Mouse (Mus musculus) left cerebral cortex, postnatal 4 days (tissue): ENCODE measurements around the gene BC005561. TPM values are rescaled to one million over a fixed set of nuclear protein-coding genes. Genes with fewer than 3 reads are reported as not detected.
A peak's percentile ranks its signal among the peaks of the same experiment; 100 is the strongest.
"Not testable (repeated sequence)": the region's sequence is repeated elsewhere in the genome, so short reads cannot be mapped to it uniquely, and the experiment has no call there.

Source experiments
- DNase-seq: peaks from one replicate; pipeline ENCODE4 v3.0.0-alpha.2; 2022
- intact Hi-C: fragments of 180-260 bp; cut with DNase I; formaldehyde crosslinking; loops from one replicate; pipeline ENCODE4 v1.15.1; 2025
- total RNA-seq, 2 experiments: library from RNA; stranded (reverse); gene quantifications; 2 replicates each; pipeline ENCODE4 v1.2.3; 2021

Gene BC005561
- 10 to 100 TPM; 14.8 to 15.1 TPM for total RNA-seq

DNA sequence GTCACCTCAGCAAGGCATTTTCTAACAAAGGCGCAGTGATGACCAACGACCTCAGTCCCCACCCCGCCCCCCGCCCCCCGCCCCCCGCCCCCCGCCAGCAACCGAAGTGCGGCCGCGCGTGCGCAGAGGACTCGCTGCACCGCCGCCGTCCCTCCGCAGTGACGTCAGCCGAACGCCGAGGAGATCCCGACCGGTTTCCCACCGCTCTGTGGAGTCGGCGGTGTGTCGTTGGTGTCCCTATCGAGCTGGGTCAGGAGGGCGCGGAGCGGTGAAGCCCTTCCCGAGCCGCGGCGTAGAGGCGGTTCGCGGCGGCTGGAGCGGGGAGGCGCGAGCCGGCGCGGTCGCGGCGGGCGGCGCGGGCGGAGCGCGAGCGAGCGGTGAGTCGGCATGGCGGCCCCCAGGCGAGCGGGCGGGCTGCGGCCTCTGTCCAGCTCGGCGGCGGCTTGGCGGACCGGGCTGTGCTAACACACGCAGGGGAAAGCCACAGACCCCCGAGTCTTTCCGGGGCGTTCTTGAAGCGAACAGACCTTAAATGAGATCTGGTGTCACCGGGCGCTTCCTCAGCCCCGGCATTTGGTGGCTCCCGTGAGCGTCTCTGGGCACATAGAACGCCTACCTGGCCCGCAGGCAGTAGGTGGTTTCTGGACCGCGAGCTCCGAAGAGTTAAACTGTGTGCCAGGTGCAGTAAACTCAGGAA lies at the start of gene BC005561:
Gene BC005561, plus strand, starts transcription at position 158 of the 697 bp plus-strand sequence.
- intact Hi-C loops, result no loop called here

DNA sequence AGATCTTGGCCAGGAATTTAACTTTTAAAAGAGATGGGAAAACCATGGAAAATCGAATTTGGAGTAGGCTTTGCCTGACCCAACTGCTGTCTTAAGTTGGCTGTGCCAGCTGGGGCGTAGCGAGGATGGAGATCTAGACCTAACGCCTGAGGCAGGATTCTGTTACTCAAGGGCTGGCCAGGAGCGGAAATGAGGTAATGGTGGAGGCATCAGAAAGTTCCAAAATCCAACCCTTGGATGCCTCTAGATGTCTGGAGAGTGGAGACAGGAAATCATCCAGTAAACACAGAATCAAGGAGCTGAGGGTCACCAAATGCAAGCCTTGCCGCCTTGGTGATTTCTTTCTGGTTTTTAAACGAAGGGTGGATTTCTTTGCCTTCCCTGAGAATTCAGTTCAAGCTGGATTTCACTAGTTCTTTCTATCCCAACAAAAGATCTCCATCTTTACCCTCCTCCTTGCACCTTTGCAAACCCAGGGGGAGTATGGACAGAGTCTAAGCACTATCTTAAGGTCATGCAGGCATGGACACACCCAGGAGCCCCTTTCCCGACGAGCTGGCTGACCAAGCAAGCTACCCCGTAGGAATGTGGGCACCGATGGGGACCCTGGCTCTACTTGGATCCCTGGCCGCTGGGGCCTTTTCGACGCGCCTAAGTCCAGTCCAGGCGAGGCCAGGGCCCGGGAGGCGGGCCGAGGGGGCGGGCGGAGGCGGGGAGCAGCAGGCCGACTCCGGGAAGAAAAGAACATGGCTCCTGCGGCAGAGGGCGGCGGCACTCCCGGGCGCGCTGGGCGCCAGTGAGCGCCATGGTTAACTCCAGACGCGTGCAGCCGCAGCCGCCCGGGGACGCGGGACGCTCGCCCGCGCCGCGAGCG lies 49.1 kb upstream of the BC005561 start, which contains the start of gene Pkd2:
Gene Pkd2, plus strand, starts transcription at position 619 of the 874 bp plus-strand sequence.
- intact Hi-C loops, result no loop called here
- peak; percentile 77 for DNase-seq

More for the DNA sequence above, at the start of gene BC005561:
- peak; percentile 88 for DNase-seq

GRCm38 (mm10) chr5:104459706-104460455 lies 48.3 kb upstream of the BC005561 start:
- DNase-seq, result peak; percentile 61
- intact Hi-C loops, result no loop called here

DNA sequence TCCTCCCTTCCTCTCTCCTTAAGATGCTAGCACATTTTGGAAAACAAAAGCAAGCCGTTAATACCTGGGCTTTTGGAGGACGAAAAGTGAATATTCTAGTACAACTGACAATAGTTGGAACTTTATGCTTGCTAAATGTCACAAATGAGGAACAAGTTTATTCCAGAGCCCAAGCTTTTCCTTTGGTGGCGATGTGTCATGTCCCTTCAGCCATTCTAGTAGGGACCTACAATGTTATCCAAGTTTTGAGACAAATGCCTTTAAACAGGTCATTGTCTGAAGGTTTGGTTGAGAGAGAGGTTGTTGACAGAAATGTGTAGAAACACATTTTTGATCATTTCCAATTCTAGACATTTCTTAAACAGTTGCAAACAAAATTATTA lies 47.7 kb upstream of the BC005561 start:
- peak; percentile 16 for DNase-seq
- intact Hi-C loops, result no loop called here

DNA sequence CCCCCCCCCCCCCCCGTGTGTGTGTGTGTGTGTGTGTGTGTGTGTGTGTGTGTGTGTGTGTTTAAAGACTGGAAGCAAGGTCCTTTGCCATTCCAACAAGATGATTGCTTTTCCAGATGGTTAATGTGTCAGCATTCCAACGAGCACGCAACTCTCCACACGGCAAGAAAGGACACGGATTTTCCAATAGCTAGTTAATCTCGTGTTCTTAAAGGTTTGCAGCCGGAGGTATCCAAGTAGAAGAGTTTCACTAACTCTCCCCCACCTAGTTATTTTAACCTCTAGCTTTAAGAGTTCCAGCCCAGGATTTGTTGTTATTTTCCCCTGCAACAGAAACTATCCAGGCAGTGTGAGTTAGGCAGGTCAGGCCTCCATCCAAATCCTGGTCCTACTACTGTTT lies 47.3 kb upstream of the BC005561 start:
- DNase-seq, result no peak
- intact Hi-C loops, result no loop called here

DNA sequence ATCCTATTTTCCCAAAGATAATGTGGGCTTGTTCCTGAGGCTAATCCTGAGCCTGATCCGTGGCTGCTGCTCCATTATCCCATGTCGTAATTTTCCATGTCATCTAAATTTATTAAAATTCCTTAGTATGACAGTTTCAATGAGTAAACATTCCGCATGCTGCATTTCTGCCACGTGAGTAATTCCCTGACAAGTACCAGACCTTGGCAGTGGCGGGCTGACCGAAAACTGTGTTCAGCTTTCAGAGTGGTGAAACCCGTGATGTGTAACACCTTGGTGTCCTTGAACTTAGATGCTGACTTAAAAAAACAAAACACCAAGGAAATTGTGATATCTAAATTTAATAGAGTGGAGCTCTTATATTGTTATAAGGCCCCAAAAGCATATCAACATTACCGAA lies 42.9 kb upstream of the BC005561 start:
- no peak for DNase-seq
- intact Hi-C loops, result no loop called here

GRCm38 (mm10) chr5:104465731-104466130 lies 42.4 kb upstream of the BC005561 start:
- intact Hi-C loops, result no loop called here
- peak; percentile 49 for DNase-seq

DNA sequence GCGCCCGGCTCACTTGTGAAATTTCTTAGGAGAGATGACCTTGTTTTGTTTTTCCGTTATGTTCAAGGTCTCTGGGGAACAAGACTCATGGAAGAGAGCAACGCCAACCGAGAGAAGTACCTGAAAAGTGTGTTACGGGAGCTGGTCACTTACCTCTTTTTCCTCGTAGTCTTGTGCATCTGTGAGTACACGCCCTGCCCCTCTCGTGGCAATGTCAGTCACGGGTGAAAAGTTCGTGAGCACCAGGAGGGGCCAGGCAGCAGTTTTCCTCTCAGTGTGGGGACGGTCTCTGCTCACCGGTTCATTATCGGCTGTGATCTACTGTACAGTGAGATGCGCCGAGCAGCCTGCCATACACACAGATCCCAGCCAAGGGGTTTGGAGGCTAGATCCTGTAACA lies 41.3 kb upstream of the BC005561 start:
- DNase-seq, result no peak
- intact Hi-C loops, result no loop called here

- DNase-seq, result no peak
- intact Hi-C loops, result no loop called here
These were observed 39.6 kb upstream of the BC005561 start for GRCm38 (mm10) chr5:104468586-104468985.

- intact Hi-C loops, result no loop called here
- no peak for DNase-seq
These were observed 37.2 kb upstream of the BC005561 start for GRCm38 (mm10) chr5:104470981-104471391.

- intact Hi-C loops, result no loop called here
- peak; percentile 21 for DNase-seq
These were observed 35.8 kb upstream of the BC005561 start for GRCm38 (mm10) chr5:104472371-104472770.

DNA sequence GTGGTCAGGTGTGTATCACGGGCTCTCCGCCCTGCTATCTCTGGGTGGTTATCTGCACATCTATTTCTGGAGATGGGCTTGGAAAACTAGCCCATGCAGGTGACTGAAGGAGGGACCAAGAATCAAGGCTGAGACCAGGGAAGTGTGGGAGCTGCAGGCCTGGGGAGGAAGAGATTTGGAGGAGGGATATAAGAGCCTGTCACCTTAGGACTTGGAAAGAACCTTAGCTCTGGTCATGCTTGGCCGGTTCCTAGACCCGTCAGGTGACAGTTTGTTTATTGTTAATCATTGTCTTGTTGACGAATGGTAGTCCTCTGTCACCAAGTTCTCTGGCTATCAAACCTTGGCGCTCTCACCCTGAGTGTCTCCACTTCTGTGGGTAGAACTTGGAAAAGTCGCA lies 27.8 kb upstream of the BC005561 start:
- no peak for DNase-seq
- intact Hi-C loops, result no loop called here

DNA sequence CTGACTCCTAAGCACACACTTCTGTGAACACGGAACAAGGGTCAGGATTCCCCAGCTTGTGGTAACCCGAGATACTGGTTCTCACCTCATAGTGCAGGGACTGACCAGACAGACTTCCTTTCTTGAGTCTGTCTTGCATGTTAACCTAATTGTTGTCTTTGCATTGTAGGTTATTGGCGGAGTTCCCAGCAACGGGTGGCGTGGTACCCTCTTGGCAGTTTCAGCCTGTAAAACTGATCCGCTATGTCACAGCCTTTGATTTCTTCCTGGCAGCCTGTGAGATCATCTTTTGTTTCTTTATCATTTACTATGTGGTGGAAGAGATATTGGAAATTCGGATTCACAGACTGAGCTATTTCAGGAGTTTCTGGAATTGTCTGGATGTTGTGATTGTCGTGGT lies 25.3 kb upstream of the BC005561 start:
- intact Hi-C loops, result no loop called here
- DNase-seq, result no peak

DNA sequence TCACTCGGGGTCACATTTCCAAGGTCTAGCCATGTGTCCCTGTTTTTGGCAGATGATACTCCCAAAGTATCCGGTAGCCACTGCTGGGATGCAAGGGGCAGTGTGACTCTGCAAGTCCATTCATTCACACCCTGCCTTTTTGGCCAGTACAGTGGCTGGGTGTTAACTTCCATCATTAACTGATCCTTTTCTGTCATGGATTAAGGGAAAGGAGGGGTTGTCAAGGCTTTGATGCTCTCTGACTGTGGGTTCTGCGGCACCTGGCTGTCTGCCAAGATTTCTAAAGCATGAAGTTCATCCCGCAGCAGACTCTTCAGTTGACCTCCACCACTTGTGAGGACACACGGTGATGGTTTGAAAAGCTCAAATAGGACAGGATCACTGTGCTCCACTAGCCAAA lies 16.6 kb upstream of the BC005561 start:
- intact Hi-C loops, result no loop called here
- peak; percentile 10 for DNase-seq

DNA sequence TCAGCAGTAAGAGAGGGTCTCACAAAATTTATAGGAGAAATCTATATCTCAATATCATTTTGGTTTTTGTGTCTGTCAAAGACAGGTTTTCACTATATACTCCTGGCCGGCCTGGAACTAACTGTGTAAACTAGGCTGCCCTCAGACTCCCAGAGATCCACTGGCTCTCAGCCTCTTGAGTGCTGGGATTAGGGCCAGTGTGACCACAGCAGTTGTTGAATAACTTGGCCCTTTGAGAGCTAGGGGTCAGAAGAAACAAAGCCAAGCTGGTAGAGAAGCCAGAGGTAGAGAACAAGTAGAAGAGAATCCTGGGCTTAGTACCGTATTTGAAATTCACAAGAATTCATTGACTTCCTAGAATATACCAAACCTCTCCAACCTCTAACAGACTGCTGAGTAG lies 3.3 kb upstream of the BC005561 start:
- DNase-seq, result no peak
- intact Hi-C loops, result no loop called here

GRCm38 (mm10) chr5:104507829-104508194 lies 340 bp upstream of the BC005561 start:
- no peak for DNase-seq
- intact Hi-C loops, result no loop called here

- no peak for DNase-seq
- intact Hi-C loops, result no loop called here
These were observed 3.1 kb downstream of the BC005561 start for GRCm38 (mm10) chr5:104511211-104511610.

- intact Hi-C loops, result no loop called here
- DNase-seq, result no peak
These were observed 30.5 kb downstream of the BC005561 start for GRCm38 (mm10) chr5:104538612-104539011.

- intact Hi-C loops, result no loop called here
- no peak for DNase-seq
These were observed 31.2 kb downstream of the BC005561 start for GRCm38 (mm10) chr5:104539331-104539730.

DNA sequence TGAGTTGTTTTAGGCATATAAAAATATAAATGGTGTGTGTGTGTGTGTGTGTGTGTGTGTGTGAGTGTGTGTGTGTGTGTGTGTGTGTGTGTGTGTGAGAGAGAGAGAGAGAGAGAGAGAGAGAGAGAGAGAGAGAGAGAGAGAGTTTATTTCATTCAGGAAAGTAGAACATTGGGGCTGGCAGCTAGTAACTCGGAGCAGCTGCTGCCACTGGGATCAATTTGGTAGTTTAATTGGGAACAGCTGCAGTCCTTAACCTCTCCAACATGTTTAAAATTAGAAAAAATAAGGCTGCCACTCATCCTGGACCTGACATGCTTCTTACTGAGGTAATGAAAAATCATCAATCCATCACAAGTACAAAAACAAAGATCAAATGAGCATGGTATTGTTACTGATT lies 59.9 kb downstream of the BC005561 start:
- DNase-seq, intact Hi-C loops: not testable (repeated sequence)

DNA sequence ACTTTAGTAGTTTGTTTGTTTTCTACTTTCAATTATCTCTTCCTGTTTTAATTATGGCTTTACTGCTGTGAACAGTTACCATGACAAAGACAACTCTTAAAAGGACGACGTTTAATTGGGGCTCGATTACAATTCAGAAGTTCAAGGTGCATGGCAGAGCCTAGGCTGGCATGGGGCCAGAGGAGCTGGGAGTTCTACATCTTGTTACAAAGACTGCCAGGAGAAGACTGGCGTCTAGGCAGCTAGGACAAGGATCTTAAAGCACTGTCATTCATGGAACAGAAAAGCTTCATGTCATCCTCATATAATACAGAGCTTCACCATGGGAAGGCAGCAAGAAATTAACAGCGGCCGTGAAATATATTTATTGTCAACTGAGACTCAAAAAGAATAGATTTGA lies 62.6 kb downstream of the BC005561 start:
- peak; percentile 59 for DNase-seq
- intact Hi-C loops, result no loop called here
